Comparison of ENCODE assay signal across 28 mouse cellular contexts in genomic region chr3:145390681-145391080, GRCm38 (mm10).
DNase-seq lines count a peak whose midpoint lies in the region; ATAC-seq and TF ChIP-seq lines count a peak whose summit lies in the region.
"Had no signal": no experiment of that assay in that cellular context is flagged by ENCODE, and none has a peak within 500 bp of the region (broad histone marks: within the 10 kb centered on the region; RNA-seq: fewer than 3 reads in every experiment).

No protein-coding gene starts in this region.

- no peaks in the 10 kb centered on the region for H3K9me3 ChIP-seq in embryonic facial prominence, embryonic 15.5 days (replicated peaks)
- no peaks in the 10 kb centered on the region for H3K9me3 ChIP-seq in embryonic facial prominence, embryonic 10.5 days
- H3K9me3 ChIP-seq in heart, embryonic 12.5 days (replicated peaks): 0 out of 2 replicates have a peak, but pooled peaks cover 4% of the 10 kb centered on the region
- H3K9me3 ChIP-seq: embryonic facial prominence, embryonic 12.5 days; forebrain, embryonic 12.5 days; forebrain, embryonic 15.5 days; heart, embryonic 13.5 days had no signal

- no peak for ATAC-seq in embryonic facial prominence, embryonic 15.5 days (ENCODE audit: insufficient number of reproducible peaks, low FRiP score, low TSS enrichment, low read depth)
- ATAC-seq in heart, embryonic 12.5 days (ENCODE audit: insufficient number of reproducible peaks, low FRiP score): no peak
- ATAC-seq: forebrain, embryonic 15.5 days; hindbrain, postnatal 0 days; inflammation-experienced regulatory T-cells, adult 6 months; intestine, embryonic 16.5 days; Patski had no signal

- H3K4me1 ChIP-seq in embryonic facial prominence, embryonic 15.5 days: peaks cover 18% of the 10 kb centered on the region
- H3K4me1 ChIP-seq in embryonic facial prominence, embryonic 10.5 days: no peaks in the 10 kb centered on the region
- no peaks in the 10 kb centered on the region for H3K4me1 ChIP-seq in heart, embryonic 12.5 days (replicated peaks)
- H3K4me1 ChIP-seq in lung, adult 2 months (ENCODE audit: control insufficient read depth, insufficient read depth, low read length): no peaks in the 10 kb centered on the region
- H3K4me1 ChIP-seq: forebrain, embryonic 12.5 days; forebrain, embryonic 15.5 days; heart, embryonic 13.5 days had no signal

- no peak overlapping the region for H3K4me3 ChIP-seq in embryonic facial prominence, embryonic 15.5 days (replicated peaks)
- H3K4me3 ChIP-seq in embryonic facial prominence, embryonic 10.5 days: no peak overlapping the region
- H3K4me3 ChIP-seq in heart, embryonic 12.5 days: no peak overlapping the region
- no peak overlapping the region for H3K4me3 ChIP-seq in lung, adult 2 months (replicated peaks; ENCODE audit: extremely low read depth, low read depth, low read length)
- H3K4me3 ChIP-seq: embryonic facial prominence, embryonic 12.5 days; erythroblast, embryonic 14.5 days; forebrain, embryonic 12.5 days; forebrain, embryonic 15.5 days; heart, embryonic 13.5 days had no signal

- TF ChIP-seq CTCF in lung, adult 2 months (IDR thresholded peaks at IDR 0.05; ENCODE audit: insufficient read depth, low read length): no peak

- DNase-seq in embryonic facial prominence, embryonic 10.5 days (ENCODE audit: low spot score): no peak
- peak; percentile 22 for DNase-seq in heart, adult 8-10 months (ENCODE audit: low spot score)
- DNase-seq in lung, postnatal 10 days: peak; percentile 10
- DNase-seq in lung, postnatal 14 days: no peak
- DNase-seq in kidney, postnatal 4 days: no peak
- no peak for DNase-seq in lung, adult 2 months
- DNase-seq: adrenal gland, postnatal 10 days; adrenal gland, postnatal 36 days; B cell, adult 2 months; cerebellum, adult 18-20 months; cerebellum, adult 9-10 months; cerebellum, postnatal 14 days; gastrocnemius, postnatal 25 days; kidney, adult 2 months had no signal

- no peaks in the 10 kb centered on the region for H3K36me3 ChIP-seq in embryonic facial prominence, embryonic 15.5 days
- no peaks in the 10 kb centered on the region for H3K36me3 ChIP-seq in embryonic facial prominence, embryonic 10.5 days (replicated peaks)
- H3K36me3 ChIP-seq in heart, embryonic 12.5 days: no peaks in the 10 kb centered on the region
- H3K36me3 ChIP-seq: embryonic facial prominence, embryonic 12.5 days; forebrain, embryonic 12.5 days; forebrain, embryonic 15.5 days; G1E; heart, embryonic 13.5 days had no signal

- H3K27me3 ChIP-seq in embryonic facial prominence, embryonic 15.5 days: no peaks in the 10 kb centered on the region
- H3K27me3 ChIP-seq in embryonic facial prominence, embryonic 10.5 days (replicated peaks; ENCODE audit: low read depth, poor library complexity, severe bottlenecking): no peaks in the 10 kb centered on the region
- H3K27me3 ChIP-seq in heart, embryonic 12.5 days (replicated peaks): no peaks in the 10 kb centered on the region
- H3K27me3 ChIP-seq: CH12.LX; embryonic facial prominence, embryonic 12.5 days; forebrain, embryonic 12.5 days; forebrain, embryonic 15.5 days; heart, embryonic 13.5 days had no signal

- TF ChIP-seq POLR2A in lung, adult 2 months (IDR thresholded peaks at IDR 0.05; ENCODE audit: borderline replicate concordance, extremely low read depth, low read depth, low read length): no peak

- H3K9ac ChIP-seq in embryonic facial prominence, embryonic 15.5 days: no peak overlapping the region
- no peak overlapping the region for H3K9ac ChIP-seq in heart, embryonic 12.5 days
- H3K9ac ChIP-seq: embryonic facial prominence, embryonic 12.5 days; forebrain, embryonic 12.5 days; forebrain, embryonic 15.5 days; heart, embryonic 13.5 days; hindbrain, embryonic 14.5 days had no signal

- no peak overlapping the region for H3K4me2 ChIP-seq in embryonic facial prominence, embryonic 15.5 days (replicated peaks)
- no peak overlapping the region for H3K4me2 ChIP-seq in heart, embryonic 12.5 days
- H3K4me2 ChIP-seq: embryonic facial prominence, embryonic 12.5 days; forebrain, embryonic 12.5 days; forebrain, embryonic 15.5 days; heart, embryonic 13.5 days; hindbrain, embryonic 14.5 days had no signal

- peak overlapping the region; percentile 45; the same call in 1 of the 2 replicates for H3K27ac ChIP-seq in embryonic facial prominence, embryonic 15.5 days (replicated peaks)
- H3K27ac ChIP-seq in embryonic facial prominence, embryonic 10.5 days (replicated peaks): no peak overlapping the region
- no peak overlapping the region for H3K27ac ChIP-seq in heart, embryonic 12.5 days (ENCODE audit: poor library complexity, severe bottlenecking)
- H3K27ac ChIP-seq: embryonic facial prominence, embryonic 12.5 days; forebrain, embryonic 12.5 days; forebrain, embryonic 15.5 days; heart, embryonic 13.5 days; hindbrain, embryonic 14.5 days; hindbrain, postnatal 0 days had no signal

- WGBS in embryonic facial prominence, embryonic 15.5 days: 58% methylated on average over 4 of the region's 4 CpGs
- WGBS in embryonic facial prominence, embryonic 10.5 days: 95% methylated on average over 4 of the region's 4 CpGs
- 79% methylated on average over 4 of the region's 4 CpGs for WGBS in heart, embryonic 12.5 days
- 69% methylated on average over 4 of the region's 4 CpGs for WGBS in lung, adult 2 months

Comparison
In these comparisons a context has a peak if more than half of its experiments do, and no peak if none do; other contexts are left out.
1. DNase-seq: peak in heart, adult 8-10 months (single experiment) and lung, postnatal 10 days (single experiment); none in embryonic facial prominence, embryonic 10.5 days (single experiment), lung, postnatal 14 days (single experiment), kidney, postnatal 4 days (0 of 2) and lung, adult 2 months (single experiment).